Mouse (Mus musculus) A20 (cell line): ENCODE measurements at regions not wholly inside any gene's neighbourhood (a gene's known extent, or its start where the extent isn't known, plus 50 kb on each side); places are given as distances from the start of the nearest gene placed in this dataset.
"Not testable (repeated sequence)": the region's sequence is repeated elsewhere in the genome, so short reads cannot be mapped to it uniquely, and the experiment has no call there.

Experiments used
- DNase-seq: peaks from one replicate; pipeline ENCODE4 v3.0.0-alpha.2; 2011; ENCODE audit warnings: low read depth, low spot score

- DNase-seq, result not testable (repeated sequence)
These were observed 98.1 kb upstream of the Pwp1 start for GRCm38 (mm10) chr10:85731163-85731562.

- DNase-seq, result peak; percentile 11
These were observed 97.4 kb upstream of the Pwp1 start for GRCm38 (mm10) chr10:85731796-85732388.

GRCm38 (mm10) chr10:85737796-85738195 lies 91.5 kb upstream of the Pwp1 start:
- DNase-seq, result no peak

- DNase-seq, result no peak
These were observed 90.3 kb upstream of the Pwp1 start for GRCm38 (mm10) chr10:85739008-85739407.

GRCm38 (mm10) chr10:85739565-85739964 lies 89.7 kb upstream of the Pwp1 start:
- DNase-seq, result not testable (repeated sequence)

GRCm38 (mm10) chr10:85741972-85742371 lies 87.3 kb upstream of the Pwp1 start:
- peak; percentile 4 for DNase-seq

- not testable (repeated sequence) for DNase-seq
These were observed 83.9 kb upstream of the Pwp1 start for GRCm38 (mm10) chr10:85745390-85745789.

- DNase-seq, result peak; percentile 6
These were observed 83.5 kb upstream of the Pwp1 start for GRCm38 (mm10) chr10:85745818-85746217.

- DNase-seq, result not testable (repeated sequence)
These were observed 79.7 kb upstream of the Pwp1 start for GRCm38 (mm10) chr10:85749549-85749948.

- no peak for DNase-seq
These were observed 54.3 kb upstream of the Pwp1 start for GRCm38 (mm10) chr10:85775035-85775434.
